Mouse (Mus musculus): ENCODE results near the gene Gm37240.
A peak's percentile ranks its signal among the peaks of the same experiment; 100 is the strongest.

Gene Gm37240

DNA sequence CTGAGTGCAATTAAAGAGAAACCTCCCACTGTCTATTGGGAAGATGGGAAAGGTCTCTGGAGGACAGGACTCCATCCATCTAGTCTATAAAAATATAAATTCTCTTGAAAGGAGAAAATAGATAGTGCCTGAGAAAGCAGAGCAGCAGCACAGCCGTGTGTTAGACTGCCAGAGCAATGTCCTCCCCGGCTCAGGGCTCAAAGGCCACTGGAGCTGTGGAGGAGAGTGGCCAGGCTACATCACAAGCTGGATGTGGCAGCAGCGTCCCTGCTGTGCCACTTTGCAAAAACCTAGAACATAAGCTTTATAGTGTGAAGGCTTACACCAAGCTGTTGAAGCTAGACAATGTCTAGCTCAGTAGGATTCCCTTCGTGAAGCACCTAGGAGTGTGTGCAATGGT is 138.0 kb downstream of the Gm37240 start:
- DNase-seq (ENCODE audit: low spot score), result no peak

DNA sequence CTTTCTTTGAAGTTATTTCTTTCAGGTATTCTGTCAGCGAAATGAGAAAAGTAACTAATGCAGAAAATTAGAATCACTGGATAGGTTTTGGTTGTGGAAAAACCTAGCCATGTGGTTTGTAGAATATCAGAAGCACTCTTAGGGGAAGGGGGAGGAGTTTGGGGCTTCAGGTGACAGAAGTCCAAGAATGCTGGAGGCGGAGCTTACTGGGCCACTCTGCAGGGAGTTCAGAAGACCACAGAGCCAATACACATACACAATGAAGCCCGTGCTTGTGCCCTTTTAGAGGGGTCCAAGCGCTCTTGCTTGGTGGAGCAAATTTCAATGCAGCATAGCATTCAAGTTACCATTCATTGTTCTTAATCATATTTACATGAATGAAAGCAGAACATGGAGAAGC is 138.5 kb downstream of the Gm37240 start:
- DNase-seq (ENCODE audit: low spot score), result no peak

DNA sequence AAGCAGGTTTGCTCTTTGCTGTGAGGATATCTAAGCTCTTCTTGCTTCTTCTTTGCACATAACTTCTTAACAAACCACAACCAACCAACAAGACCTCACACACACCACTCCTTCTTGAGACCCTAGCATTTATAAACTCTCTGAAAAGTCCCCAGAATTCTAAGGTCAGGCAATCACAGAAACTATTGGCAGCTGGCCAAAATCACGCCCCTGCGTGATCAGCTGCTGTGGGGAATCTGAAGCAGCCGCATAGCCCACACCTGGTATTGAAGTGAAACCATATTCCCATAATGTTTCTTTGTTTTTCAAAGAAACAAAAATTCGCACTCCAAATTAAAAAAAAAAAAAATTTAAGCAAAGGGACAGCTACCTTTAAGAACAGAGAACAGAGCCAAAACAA is 141.2 kb downstream of the Gm37240 start:
- DNase-seq (ENCODE audit: low spot score), result no peak

DNA sequence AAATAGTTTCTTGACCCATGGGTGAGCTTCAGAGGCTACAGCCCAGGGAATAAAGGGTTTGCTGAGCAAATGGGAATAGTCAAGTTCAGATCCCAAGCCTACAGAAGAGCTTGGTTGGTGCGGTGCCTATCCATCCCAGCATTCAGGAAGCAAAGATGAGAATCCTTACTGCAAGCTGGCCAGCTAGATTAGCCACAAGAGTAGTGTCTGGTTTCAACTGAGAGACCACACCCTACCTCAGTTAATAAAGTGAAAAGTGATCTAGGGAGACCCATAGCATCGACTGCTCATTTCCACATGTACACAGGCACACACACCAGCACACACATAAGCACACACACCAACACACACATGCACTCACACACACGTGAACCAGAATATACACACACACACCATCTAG is 145.6 kb downstream of the Gm37240 start:
- DNase-seq (ENCODE audit: low spot score), result no peak

DNA sequence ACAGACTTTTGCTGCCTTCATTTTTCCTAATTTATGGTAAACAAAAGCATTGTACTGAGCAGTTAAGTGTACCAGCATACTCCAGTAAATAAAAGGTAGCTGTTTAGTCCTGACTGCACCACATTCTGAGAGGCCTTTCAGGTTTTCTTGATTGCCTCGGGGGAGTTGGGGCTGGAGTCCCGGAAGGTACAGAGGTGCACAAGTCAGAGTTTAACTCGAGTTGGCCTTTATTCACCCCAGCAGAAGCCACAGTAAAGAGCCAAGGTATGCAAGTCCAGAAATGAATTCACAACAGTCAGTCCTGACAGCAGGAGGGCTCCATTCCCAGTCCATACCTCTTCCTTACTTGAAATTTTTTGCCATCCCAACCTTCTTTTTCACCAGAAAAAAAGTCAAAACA is 148.7 kb downstream of the Gm37240 start:
- DNase-seq (ENCODE audit: low spot score), result no peak

DNA sequence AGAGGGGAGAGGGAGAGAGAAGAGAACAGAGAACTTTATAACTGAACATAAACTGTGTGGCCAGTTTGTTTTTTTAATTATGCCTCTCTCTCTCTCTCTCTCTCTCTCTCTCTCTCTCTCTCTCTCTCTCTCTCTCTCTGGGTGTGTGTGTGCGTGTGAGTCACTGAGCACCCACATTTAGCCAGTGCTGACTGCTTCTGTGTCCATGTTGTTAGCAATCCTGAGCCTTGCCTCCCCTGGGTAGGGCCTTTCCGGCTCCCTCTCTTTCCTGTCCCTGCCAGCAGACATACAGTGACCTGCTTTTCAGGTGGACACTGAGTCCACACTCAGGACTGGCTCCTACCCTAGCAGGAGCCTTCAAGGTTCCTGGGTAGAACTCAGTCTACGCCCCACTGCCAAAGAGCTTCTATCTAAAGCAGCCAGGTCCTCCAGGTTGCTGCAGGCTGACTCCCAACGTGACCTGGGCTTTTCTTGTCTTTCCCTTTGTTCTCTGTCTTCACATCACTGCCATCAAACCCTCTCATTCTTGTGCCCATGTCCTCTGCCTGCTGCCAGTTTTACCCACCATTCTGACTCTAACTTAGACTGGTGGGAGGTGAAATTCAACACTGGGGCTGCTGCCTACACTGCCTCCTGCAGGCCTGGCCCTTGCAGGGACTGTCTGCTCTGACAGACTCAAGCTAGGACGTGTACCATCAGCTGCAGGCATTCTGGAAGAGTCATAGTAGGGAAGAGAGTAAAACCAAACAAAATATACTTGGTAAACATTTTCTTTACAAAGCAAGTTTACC is 153.2 kb downstream of the Gm37240 start:
- DNase-seq (ENCODE audit: low spot score), result no peak

DNA sequence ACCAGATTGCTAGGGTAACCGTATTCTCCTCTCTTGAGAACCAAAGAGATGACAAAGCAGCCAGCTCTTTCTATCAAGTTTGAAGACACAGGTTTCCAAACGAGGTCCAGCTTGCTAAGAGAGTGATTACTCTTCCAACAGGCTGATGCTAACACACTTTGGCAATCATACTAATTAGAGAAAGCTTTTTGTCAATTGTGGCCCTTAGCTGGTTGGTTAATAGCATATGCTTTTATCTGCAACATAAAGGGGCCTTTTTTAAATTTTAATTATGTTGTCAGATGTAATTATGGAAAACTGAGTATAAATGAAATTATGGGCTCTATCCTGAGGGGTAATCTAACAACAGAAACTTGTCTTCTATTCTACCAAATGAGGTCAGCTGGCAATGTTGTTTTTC is 160.1 kb downstream of the Gm37240 start:
- no peak for DNase-seq (ENCODE audit: low spot score)

DNA sequence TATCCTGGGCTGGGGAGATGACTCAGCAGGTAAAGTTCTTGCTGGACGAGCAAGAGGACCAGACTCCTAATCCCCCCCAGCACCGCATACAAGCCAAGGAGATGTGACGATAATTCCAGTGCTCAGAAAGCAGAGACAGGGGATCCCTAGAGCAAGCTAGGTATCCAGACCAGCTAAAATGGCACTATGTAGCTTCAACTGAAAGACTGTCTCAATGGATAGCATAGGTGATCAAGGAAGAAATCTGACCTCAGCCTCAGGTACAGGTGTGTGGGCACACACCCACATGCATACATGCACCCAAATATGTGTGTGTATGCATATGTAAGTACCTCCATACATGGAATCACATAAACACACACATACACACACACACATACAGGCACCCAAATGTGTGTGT is 161.3 kb downstream of the Gm37240 start:
- no peak for DNase-seq (ENCODE audit: low spot score)

DNA sequence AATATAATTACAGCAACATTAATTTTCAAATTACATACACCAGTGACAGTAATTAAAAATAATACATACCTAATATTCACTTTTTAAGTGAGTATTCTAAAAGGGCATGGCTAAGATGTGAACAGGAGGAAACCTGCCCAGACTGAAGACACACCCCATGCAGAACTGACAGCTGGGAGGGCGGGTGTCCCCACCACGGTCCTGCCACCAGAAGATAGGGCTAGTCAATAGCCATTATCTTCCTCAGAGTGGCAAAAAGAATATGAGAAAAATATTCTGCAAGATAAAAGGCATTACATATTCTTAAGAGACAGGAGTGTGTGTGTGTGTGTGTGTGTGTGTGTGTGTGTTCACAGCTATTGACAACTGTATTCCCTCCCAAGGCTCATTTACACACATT is 162.2 kb downstream of the Gm37240 start:
- no peak for DNase-seq (ENCODE audit: low spot score)

DNA sequence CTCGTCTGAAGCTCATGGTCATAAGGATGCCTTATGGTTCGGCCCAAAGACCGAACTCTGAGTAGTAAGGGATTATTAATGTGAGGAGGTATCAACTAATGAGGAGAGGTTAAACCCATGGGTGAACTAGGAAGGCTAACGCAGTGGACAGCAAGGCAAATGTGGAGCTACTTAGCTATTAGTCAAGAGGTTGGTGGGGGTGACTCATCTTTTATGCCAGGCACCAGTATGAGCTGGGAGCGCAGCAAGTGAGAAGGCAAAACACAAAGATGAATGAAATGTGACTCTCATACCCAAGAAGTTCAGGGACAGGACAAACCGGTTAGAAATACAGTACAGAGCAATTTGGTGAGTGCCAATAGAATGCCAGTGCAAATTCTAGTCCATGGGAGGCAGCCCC is 164.7 kb downstream of the Gm37240 start:
- no peak for DNase-seq (ENCODE audit: low spot score)

DNA sequence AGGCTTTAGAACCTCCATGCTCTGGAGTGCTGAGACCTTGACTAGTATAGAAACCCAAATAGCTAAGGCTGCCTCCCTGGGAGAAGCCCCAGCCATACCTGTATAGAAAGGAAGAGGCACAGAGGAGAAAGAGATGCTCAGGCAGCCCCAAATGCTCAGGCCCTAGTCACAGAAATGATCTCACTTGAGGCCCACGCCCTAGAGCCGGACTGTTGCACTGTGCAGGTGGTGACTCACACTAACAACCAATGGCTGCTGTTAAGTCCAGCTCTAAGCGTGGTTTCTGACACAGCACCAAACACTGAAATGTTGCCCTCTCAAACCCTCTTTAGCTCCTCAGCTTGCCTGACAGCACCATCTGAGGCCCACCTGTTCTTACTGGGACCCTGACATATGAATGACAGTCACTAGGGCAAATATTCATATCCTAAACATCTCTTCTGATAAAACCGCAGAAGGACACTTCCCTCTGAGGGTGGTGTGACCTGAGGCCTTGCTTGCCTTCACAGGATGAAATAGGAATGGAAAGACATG is 171.5 kb downstream of the Gm37240 start:
- no peak for DNase-seq (ENCODE audit: low spot score)

DNA sequence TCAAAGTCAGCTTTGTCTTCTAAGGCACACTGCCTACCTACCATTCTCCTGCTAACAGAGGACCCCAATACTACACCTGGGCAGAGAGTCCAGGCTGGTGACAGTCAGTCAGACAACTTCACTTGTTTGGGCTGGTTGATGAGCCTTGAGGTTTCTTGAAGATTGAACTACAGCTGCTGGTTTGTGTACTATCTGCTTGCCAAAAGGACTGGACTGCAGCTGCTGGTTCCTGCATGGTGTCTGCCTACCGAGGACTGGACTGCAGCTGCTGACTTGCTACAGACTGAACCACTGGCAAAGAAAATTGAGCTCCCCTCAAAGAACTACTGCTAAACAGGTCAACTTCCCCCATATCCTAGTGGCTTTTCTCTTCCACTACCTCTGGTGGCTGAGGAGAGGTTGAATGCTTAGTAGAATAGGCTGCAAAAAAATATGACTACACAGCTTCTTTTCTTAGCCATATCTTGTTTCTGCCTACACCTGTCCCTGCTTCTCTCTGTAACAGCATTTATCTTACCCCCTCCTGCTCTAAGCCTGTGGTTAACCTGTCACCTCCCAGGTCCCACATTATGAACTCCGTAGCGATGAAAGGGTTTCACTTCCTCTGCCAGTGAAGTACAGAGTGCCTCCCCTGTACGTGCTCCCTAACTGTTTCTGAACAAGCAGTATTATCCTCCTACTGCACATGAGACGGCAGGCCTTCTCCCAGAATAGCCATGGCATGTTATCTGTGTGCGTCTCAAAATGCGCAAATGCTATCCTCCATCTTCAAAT is 173.2 kb downstream of the Gm37240 start:
- no peak for DNase-seq (ENCODE audit: low spot score)

DNA sequence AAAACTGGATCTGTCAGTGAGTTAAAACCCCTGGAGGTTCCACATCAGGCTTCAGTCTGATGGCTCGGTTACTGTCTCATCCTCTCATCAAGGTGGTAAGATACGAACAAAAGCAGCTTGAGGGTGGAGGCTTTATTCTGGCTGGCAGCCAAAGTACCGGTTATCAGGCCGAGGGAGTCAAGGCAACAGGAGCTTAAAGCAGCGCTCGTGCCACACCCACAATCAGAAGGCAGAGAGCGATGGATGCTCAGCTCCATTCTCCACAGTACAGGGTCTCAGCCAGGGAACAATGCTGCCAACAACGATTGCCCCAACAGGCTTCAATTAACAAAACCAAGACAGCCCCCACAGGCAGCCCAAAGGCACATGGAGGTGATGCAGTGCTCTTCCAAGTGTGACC is 176.6 kb downstream of the Gm37240 start:
- DNase-seq (ENCODE audit: low spot score), result no peak

DNA sequence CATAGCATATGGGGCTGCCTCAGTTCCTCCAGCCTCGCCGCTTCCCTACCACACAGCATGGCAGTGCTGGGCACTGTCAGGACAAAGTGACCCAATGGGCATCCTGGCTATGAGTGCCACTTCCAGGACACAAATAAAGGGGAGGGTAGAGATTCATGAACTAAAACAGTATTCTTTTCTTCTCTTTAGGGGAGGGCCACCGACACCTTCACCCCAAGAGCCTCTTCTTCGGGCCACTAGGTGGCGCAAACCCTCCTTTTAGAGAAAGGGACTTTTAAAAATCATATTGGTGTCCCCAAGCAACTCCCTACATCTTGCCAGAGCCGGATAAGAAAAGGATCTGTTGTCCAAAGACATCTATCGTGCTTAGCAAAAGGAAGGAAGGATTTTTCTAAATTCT is 179.9 kb downstream of the Gm37240 start:
- peak; percentile 36 for DNase-seq (ENCODE audit: low spot score)

DNA sequence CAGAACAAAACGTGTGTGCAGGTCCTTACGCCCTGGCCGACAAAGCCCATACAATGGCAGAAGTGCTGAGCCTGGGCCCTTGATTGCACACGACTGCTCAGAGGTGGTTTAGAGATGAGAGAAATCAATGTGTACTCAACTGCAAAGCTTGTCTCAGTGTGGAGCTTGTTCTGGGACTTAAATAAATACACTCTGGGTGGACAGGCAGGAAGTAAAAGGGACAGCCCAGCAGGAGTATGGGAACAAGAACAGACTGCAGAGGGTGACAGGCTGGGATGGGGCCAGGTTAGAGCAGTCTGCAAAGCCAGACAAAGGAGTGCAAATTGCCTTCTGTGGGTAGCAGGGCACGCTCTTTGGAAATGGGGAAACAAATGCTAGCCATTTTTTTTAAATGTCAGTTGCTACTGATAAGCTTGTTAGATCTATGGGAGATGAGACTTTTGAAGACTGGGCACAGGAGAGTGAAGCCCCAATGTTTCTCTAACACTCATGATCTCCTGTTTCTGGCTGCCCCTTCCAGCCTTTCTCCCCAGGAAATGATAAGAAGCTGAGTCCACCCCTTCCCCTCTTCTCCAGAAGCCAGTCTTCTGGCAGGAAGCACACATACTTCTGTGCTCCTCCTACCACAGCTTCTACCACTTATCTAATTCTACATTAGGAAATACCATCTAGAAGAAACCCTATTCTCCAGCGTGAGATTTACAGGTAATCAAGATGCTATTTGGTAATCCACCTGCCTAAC is 184.0 kb downstream of the Gm37240 start:
- DNase-seq (ENCODE audit: low spot score), result no peak

DNA sequence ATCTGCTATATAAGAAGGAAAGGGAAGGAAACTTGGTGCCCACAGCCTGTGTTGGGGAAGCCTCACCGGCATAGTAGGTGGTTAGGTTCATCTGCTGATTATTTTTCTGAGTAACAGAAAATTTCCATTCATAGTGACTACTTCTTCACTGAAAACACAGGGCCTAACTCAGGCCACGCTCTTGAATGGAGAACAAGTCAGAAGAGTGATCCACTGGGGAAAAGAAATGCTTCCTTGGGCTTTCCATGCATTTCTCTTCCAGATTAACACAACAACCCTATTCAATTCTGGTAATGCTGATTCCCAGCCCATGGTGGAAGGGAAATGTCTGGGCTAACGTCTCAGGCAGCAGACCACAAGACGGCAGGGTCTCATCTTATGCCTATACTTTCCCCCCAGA is 188.8 kb downstream of the Gm37240 start:
- no peak for DNase-seq (ENCODE audit: low spot score)

DNA sequence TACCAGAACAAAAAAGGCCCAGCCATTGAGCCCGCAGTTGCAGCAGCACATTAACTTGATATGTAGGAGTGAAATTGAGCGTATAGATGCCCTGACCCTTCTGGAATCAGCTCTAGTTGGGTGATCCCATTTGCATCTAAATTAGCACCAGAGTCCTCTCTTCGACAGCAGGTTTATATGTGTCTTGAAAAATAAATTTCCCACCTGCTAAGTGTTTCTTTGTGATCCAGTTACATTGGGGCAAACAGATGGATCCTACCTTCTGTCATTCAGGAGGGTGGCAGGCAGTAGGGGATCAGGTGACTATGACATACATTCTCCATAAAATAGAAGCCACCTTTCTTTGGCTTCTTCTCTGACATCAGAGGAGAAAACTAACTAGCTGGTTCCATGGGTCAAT is 192.3 kb downstream of the Gm37240 start:
- DNase-seq (ENCODE audit: low spot score), result no peak

DNA sequence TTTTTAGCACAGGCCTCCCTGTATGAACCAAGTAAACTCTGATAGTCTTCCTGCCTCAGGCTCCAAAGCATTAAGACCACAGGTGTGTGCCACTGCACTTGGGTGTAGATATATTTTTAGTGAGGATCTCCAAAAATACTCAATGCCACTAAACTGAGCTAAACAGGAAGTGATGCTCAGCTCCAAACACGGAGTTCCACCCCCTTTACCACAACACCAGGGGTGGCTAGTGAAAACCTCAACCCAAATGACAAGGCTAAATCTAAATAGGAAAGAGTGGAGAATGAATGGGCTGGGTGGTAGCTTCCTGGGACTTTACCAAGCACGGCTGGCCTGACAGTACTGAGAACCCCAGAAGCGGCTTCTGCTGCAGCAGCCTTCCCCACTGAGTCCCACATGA is 194.3 kb downstream of the Gm37240 start:
- no peak for DNase-seq (ENCODE audit: low spot score)

DNA sequence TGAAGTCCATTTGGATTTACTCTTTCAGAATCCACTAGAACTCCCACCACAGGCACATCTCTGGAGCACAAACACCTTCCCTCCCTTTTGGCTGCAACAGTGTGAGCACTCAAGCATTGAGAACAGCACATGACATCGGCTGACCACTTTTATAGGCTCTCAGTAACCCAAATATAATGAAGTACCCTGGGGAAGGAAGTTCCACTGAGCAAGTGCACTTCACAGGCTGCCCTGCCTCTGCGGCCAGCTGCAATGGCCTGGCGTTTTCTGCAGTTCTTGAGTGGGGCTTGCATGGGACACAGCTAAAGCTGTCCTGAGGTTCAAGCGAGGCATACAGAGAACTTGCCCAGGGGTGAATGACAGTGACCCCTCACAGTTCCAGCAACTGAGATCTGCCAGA is 196.2 kb downstream of the Gm37240 start:
- DNase-seq (ENCODE audit: low spot score), result no peak

DNA sequence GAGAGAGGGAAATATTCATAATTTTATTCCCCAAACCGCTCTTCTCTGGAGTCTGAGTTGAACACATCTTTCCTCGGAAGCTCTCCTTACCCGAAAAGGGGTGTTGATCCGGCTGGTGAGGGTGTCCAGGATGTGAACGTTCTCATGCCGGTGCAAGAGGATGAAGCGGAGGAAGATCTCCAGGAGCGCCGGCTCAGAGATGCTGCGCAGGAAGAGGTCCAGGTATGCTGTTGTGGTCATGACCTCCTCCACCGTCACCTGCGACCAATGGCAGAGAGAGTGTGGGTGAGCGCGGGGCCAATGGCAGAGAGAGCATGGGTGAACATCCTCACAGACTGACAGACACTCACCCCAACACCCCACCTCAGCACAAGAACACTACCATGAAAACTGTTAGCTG is 199.0 kb downstream of the Gm37240 start:
- DNase-seq (ENCODE audit: low spot score), result no peak

DNA sequence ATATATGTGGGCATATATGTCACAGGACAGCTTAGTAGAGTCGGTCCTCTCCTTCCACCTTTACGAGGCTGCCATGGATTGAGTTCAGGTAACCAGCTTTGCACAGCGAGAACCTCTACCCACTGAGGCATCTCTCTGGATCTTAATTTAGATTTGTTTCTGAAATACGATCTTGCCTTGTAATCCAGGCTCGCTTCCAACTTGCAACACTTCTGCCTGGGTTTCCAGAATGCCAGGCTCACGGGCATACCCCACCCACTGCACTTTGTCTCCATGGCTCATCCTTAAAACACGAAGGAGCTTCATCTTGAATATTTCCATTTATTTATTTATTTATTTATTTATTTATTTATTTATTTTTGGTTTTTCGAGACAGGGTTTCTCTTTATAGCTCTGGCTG is 202.0 kb downstream of the Gm37240 start:
- DNase-seq (ENCODE audit: low spot score), result no peak

DNA sequence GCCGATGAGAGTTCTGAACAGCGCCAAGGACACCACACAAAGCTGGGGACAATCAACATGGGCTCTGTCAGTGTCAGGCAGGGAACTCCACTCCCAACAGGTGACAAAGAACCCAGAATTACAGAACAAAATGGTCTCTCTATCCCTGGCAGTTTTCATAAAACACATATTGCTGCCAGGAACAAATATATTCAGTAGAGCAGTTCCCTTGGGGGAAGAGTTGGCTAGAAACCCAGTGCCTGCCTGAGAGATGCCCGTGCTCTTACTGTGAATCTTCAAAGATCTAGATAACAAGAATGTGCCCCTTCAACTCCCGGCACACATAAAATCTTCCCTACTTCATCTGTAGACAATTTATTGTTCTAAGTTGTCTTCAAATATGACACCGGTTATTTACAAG is 203.7 kb downstream of the Gm37240 start:
- DNase-seq (ENCODE audit: low spot score), result no peak

DNA sequence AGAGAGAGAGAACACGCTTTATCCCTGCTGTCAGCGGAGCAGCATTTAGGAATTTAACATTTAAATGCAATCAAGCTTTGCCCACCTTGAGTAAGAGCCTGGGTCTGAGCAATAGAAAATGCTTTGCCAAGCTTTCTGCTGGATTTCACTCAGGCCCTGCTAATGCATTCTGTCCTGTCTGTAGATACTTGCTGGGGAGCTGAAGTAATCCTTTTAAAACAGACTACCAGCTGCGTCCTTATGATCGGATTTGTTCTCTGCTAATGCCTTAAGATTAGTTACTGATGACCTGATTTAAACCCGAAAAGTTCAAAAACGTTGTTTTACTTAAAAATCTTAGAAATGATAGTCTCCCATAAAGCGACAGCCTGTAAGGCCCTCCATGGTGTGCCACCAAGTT is 206.2 kb downstream of the Gm37240 start:
- no peak for DNase-seq (ENCODE audit: low spot score)
